Mouse (Mus musculus) stomach, embryonic 14.5 days (tissue): ENCODE data around the gene Fhit. TPM values are rescaled to one million over a fixed set of nuclear protein-coding genes. Genes with fewer than 3 reads are reported as not detected.

ENCODE experiments used
- ATAC-seq: fragments of 200-750 bp; cut with Nextera tagmentation; 2 replicates; pipeline ENCODE4 v1.8.0; 2017; ENCODE audit warnings: low read depth, moderate TSS enrichment; ENCODE audit not compliant: insufficient number of reproducible peaks, insufficient read depth, low FRiP score
- H3K27ac ChIP-seq: fragments of 300-500 bp; sonication (generic); 2 replicates; pipeline ENCODE4 v1.5.1; 2014; ENCODE audit warnings: mild to moderate bottlenecking, low read length, moderate library complexity, mixed read lengths
- H3K27me3 ChIP-seq: fragments of 300-500 bp; sonication (generic); 2 replicates; pipeline ENCODE4 v1.6.1; 2014; ENCODE audit warnings: low read length, control low read depth, mixed read lengths; ENCODE audit not compliant: control insufficient read depth, insufficient read depth
- H3K36me3 ChIP-seq: fragments of 300-500 bp; sonication (generic); 2 replicates; pipeline ENCODE4 v1.6.1; 2014; ENCODE audit warnings: mild to moderate bottlenecking, control low read depth, low read length, moderate library complexity, mixed read lengths; ENCODE audit not compliant: control insufficient read depth, insufficient read depth
- H3K4me1 ChIP-seq: fragments of 300-500 bp; sonication (generic); 2 replicates; pipeline ENCODE4 v1.6.1; 2014; ENCODE audit warnings: low read length, control low read depth, mixed read lengths; ENCODE audit not compliant: control insufficient read depth, insufficient read depth
- H3K4me2 ChIP-seq: fragments of 300-500 bp; sonication (generic); replicated peaks from 2 replicates; pipeline ENCODE4 v1.6.1; 2014; ENCODE audit warnings: low read depth, low read length, control low read depth
- H3K4me3 ChIP-seq: fragments of 300-500 bp; sonication (generic); 2 replicates; pipeline ENCODE4 v1.5.1; 2014; ENCODE audit warnings: low read depth, low read length, control low read depth
- H3K9ac ChIP-seq: fragments of 300-500 bp; sonication (generic); replicated peaks from 2 replicates; pipeline ENCODE4 v1.6.1; 2014; ENCODE audit warnings: low read depth, mild to moderate bottlenecking, control low read depth, low read length, moderate library complexity, mixed read lengths
- H3K9me3 ChIP-seq: fragments of 300-500 bp; sonication (generic); 2 replicates; pipeline ENCODE4 v1.6.1; 2016; ENCODE audit warnings: low read depth, low read length, control low read depth; ENCODE audit not compliant: control insufficient read depth
- WGBS: fragments of 180-500 bp; shearing (Covaris S2); extraction: QIAGEN DNeasy Blood & Tissue Kit; methylation state at CpG from one replicate; pipeline ENCODE4 v1.1.7; 2014; 5-methylcytosine and 5-hydroxymethylcytosine counted together
- polyA plus RNA-seq: library from polyadenylated mRNA; unstranded; fragments of >200 nt; fragmentation: Nextera tagmentation; extraction: Ambion mirVana; gene quantifications from 2 replicates; pipeline ENCODE4 v1.2.1, GENCODE M21; 2014

Fhit gene
- polyA plus RNA-seq, 1 experiment from 2014 or later = 10.3 TPM

DNA sequence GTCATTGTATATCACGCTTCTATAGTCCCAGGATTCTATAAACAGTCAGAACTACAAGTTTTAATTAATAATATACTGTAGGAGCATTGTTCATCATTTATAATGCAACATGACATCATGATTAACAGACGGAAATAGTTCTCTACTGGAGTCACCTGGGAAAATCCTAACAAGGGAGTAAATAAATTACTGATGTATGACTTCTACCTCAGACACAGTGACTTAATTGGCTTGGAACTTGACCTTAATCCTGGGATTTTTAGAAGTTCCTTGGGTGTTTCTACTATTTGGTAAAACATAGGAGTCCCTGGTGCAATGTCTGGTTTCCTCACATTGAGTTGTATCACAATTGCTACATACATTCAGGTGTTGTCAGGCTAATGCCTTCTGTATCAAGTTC, 613.2 kb downstream of the Fhit start:
- no peak for ATAC-seq
- Histone ChIP-seq H3K36me3 (no peaks in the 10 kb centered on the region), H3K27me3 (no peaks in the 10 kb centered on the region), H3K9ac (no peak overlapping the region), H3K4me1 (no peaks in the 10 kb centered on the region), H3K4me3 (no peak overlapping the region), H3K27ac (no peak overlapping the region), H3K4me2 (no peak overlapping the region), H3K9me3 (no peaks in the 10 kb centered on the region)
- WGBS = 70% methylated on average over 2 of the region's 2 CpGs

DNA sequence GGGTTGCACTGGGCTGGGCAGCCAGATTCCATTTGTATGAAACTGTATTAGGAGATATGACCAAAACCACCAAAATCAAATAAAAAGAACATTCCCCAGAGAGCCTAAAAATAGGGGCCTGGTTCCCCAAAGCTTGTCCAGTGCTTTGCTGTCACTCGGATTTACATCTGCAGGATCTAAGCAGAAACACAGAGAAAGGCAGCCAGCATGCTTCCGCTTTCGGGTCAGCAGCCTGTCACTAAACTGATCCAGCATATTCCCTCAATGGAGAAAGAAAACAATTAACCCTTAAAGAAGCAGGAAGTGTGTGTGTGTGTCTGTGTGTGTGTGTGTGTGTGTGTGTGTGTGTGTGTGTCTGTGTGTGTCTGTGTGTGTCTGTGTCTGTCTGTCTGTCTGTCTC, 615.9 kb downstream of the Fhit start:
- Histone ChIP-seq H3K4me2 (no peak overlapping the region), H3K27me3 (no peaks in the 10 kb centered on the region)

GRCm38 (mm10) chr14:10534862-10535261, 627.0 kb downstream of the Fhit start:
- Histone ChIP-seq H3K4me1 (no peaks in the 10 kb centered on the region), H3K27me3 (no peaks in the 10 kb centered on the region), H3K9ac (no peak overlapping the region), H3K27ac (no peak overlapping the region), H3K9me3 (no peaks in the 10 kb centered on the region), H3K4me3 (no peak overlapping the region), H3K4me2 (no peak overlapping the region), H3K36me3 (no peaks in the 10 kb centered on the region)
- no peak for ATAC-seq
- 62% methylated on average over 2 of the region's 2 CpGs for WGBS

More for the DNA sequence above, 615.9 kb downstream of the Fhit start:
- H3K4me1 ChIP-seq = no peaks in the 10 kb centered on the region
- no peak overlapping the region for H3K27ac ChIP-seq
- no peak overlapping the region for H3K4me3 ChIP-seq
- no peaks in the 10 kb centered on the region for H3K9me3 ChIP-seq
- H3K36me3 ChIP-seq = no peaks in the 10 kb centered on the region
- 66% methylated on average over 3 of the region's 3 CpGs for WGBS
- no peak for ATAC-seq
- no peak overlapping the region for H3K9ac ChIP-seq

DNA sequence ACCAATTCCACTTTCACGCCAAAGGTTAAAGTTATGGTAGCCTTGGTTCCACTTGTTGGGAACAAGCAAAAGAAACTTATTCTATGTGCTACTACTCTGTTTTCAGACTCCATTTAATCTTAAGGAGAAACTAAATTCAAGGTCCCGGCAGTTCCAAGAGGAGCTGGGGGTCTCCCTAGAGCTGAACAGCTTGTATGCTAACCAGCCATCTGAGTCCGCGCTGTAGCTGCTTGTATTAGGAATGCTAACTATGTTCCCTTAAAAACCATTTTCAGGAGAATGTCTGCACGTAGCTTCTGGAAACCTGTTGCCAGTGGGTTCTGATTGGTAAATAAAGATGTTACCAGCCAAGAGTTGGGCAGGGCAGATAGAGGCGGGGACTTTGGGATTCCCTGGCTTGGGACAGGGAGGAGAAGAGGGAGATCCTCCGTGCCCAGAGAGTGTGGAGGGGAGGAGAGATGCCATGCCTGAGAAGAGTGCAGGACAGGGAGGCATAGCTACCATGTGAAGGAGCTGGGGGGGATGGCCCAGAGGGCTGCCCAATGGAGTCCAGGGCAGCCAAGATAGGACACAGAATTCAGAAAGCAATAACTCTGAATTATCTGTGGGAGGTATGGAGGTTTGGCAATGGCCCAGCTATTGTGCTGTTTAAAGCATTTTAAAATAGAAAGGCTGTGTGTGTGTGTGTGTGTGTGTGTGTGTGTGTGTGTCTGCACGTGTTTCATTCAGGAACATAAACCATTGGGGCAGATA, 629.9 kb downstream of the Fhit start:
- H3K4me3 ChIP-seq = no peak overlapping the region
- no peak overlapping the region for H3K9ac ChIP-seq
- 0 out of 2 replicates have a peak, but pooled peaks have one; percentile 49 for ATAC-seq
- no peak overlapping the region for H3K4me2 ChIP-seq
- 77% methylated on average over 8 of the region's 8 CpGs for WGBS
- H3K4me1 ChIP-seq = no peaks in the 10 kb centered on the region
- no peaks in the 10 kb centered on the region for H3K27me3 ChIP-seq
- no peaks in the 10 kb centered on the region for H3K36me3 ChIP-seq
- H3K9me3 ChIP-seq = no peaks in the 10 kb centered on the region
- H3K27ac ChIP-seq = no peak overlapping the region

- Histone ChIP-seq H3K27ac (no peak overlapping the region), H3K4me1 (no peaks in the 10 kb centered on the region), H3K4me3 (no peak overlapping the region), H3K4me2 (no peak overlapping the region), H3K9ac (no peak overlapping the region), H3K27me3 (no peaks in the 10 kb centered on the region), H3K36me3 (no peaks in the 10 kb centered on the region), H3K9me3 (no peaks in the 10 kb centered on the region)
- ATAC-seq = peak; percentile 65; the same call in 1 of the 2 replicates
- 47% methylated on average over 2 of the region's 2 CpGs for WGBS
Measured at GRCm38 (mm10) chr14:10526800-10527199, 635.0 kb downstream of the Fhit start.

- Histone ChIP-seq H3K27ac (no peak overlapping the region), H3K4me2 (no peak overlapping the region), H3K4me1 (no peaks in the 10 kb centered on the region), H3K9me3 (no peaks in the 10 kb centered on the region), H3K4me3 (no peak overlapping the region), H3K36me3 (no peaks in the 10 kb centered on the region), H3K27me3 (no peaks in the 10 kb centered on the region), H3K9ac (no peak overlapping the region)
- no peak for ATAC-seq
- WGBS = 76% methylated on average over 4 of the region's 4 CpGs
Measured at GRCm38 (mm10) chr14:10525786-10526185, 636.0 kb downstream of the Fhit start.

- Histone ChIP-seq H3K9ac (no peak overlapping the region), H3K4me2 (no peak overlapping the region), H3K9me3 (no peaks in the 10 kb centered on the region), H3K4me3 (no peak overlapping the region), H3K27me3 (no peaks in the 10 kb centered on the region), H3K36me3 (no peaks in the 10 kb centered on the region), H3K27ac (no peak overlapping the region), H3K4me1 (no peaks in the 10 kb centered on the region)
- ATAC-seq = no peak
Measured at GRCm38 (mm10) chr14:10514026-10514425, 647.8 kb downstream of the Fhit start.

DNA sequence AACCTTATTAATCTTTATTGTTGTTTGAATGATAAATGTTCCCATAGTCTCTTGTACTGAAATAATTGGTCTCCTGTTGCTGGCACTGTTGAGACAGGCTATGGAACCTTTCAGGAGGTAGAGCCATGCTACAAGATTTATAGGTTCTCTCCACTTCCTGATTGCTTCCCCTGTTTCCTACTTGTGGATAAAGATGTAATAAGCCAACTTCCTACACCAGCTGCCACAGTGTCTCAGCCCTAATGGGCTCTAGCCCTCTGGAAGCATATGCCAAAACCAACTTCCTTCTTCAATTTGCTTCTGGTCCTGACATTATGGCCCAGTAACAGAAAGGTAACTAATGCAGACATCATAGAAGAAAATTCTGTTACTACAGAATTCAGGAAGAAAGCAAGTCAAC, 652.6 kb downstream of the Fhit start:
- Histone ChIP-seq H3K4me1 (no peaks in the 10 kb centered on the region), H3K27me3 (no peaks in the 10 kb centered on the region), H3K9ac (no peak overlapping the region), H3K4me3 (no peak overlapping the region), H3K9me3 (no peaks in the 10 kb centered on the region), H3K36me3 (no peaks in the 10 kb centered on the region), H3K27ac (no peak overlapping the region), H3K4me2 (no peak overlapping the region)
- no peak for ATAC-seq

GRCm38 (mm10) chr14:10507560-10507959, 654.3 kb downstream of the Fhit start:
- 45% methylated on average over 1 of the region's 1 CpGs for WGBS
- H3K9me3 ChIP-seq = no peaks in the 10 kb centered on the region
- no peaks in the 10 kb centered on the region for H3K4me1 ChIP-seq
- ATAC-seq = no peak
- no peak overlapping the region for H3K4me2 ChIP-seq
- H3K36me3 ChIP-seq = no peaks in the 10 kb centered on the region
- H3K9ac ChIP-seq = no peak overlapping the region
- H3K4me3 ChIP-seq = no peak overlapping the region
- H3K27ac ChIP-seq = no peak overlapping the region
- no peaks in the 10 kb centered on the region for H3K27me3 ChIP-seq
